Mouse (Mus musculus) T-helper 1 cell (primary cell): ENCODE data around the gene Rhox10.
"Not testable (repeated sequence)": the region's sequence is repeated elsewhere in the genome, so short reads cannot be mapped to it uniquely, and the experiment has no call there.

Experiments used
- in situ Hi-C: fragments of 300-600 bp; cut with MboI, MseI; formaldehyde crosslinking; loops from one replicate; pipeline ENCODE4 v1.15.1; 2025; ENCODE audit warnings: high pct_unique_total_duplicates

Gene Rhox10

DNA sequence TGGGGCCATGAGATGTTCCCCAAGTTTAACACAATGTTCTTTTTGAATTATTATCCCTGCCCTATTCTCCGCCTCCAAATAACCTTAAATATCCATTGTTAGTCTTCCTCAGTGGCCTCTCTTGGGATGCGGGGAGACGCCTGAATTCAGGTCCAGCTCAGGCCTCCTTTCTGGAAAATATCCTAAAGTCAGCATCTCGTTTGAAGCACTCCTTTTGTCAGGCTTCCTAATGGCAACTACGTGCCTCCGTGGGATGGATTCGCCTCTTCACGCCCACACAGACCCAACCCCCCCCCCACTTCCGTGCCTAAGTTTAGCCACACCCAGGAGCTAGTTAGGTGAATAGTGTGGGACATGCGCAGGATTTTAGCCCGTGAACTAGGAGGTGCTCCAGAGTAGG is at the start of gene Rhox10:
Gene Rhox10, plus strand, starts transcription at position 301 of the 400 bp plus-strand sequence.
- in situ Hi-C loops, result no loop called here

DNA sequence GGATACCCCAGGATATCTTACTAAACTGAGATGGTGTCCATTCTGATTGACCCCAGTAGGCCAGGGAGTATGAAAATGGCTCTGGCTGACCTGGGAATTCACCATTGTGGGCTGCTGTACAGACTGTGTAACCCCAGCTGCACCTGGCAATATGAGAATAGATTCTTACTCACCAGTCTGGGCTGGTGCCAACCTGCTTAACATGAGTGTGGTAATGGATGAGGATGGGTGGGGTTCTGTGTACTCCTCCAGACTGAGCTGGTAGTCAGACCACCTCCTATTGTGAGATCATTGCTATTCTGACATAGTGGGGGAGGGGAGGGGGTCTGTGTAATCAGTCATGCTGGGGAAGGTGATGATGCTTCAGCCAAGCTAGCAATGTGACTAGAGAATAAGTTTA is 47.7 kb upstream of the Rhox10 start, which contains the start of gene Btg1-ps1:
Gene Btg1-ps1, minus strand, starts transcription at position 219 of the 400 bp plus-strand sequence.
- in situ Hi-C loops, result not testable (repeated sequence)

DNA sequence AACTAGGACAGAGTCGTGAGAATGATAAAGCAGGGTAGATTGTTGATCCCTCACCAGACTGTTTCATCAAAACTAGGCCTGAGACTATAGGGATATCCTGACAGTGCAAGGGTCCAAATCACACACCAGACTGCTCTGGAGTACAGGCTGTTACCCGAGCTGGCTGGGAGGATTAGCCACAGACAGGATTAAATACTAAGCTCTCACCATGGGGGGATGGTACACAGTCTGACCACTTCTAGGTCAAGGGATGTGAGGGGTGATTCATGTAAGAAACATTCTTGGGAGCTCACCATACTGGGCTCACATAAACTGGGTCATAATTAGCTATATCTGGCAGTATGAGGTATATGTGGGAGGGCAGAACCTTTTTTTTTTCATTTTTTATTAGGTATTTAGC is 32.4 kb upstream of the Rhox10 start:
- in situ Hi-C loops, result no loop called here

DNA sequence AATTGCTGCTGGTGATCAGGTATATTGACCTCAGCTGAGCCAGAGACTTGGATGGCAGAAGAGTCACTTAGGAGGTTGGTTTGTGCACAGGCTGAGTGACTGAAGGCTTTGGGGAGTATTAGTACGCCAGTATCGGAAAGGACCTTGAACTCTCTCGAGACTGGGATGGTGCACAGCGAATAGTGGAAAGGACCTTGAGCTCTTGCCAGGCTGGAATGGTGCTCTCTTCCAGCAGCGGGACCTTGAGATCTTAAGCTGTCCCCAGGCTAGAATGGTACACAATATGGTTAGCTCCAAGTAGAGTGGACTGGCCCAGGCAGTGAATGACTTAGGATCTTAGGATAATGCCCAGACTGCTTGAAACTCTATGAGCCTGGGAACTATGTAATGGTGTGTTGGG is 26.6 kb upstream of the Rhox10 start:
- in situ Hi-C loops, result no loop called here

DNA sequence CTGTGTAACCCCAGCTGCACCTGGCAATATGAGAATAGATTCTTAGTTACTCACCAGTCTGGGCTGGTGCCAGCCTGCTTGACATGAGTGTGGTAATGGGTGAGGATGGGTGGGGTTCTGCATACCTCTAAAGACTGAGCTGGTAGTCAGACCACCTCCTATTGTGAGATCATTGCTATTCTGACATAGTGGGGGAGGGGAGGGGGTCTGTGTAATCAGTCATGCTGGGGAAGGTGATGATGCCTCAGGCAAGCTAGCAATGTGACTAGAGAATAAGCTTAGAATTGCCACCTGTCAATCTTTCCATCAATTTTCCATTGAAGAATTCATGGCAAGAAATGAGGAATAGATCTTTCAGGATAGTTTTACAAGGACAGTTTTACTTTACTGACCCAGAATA is 23.3 kb upstream of the Rhox10 start, which contains the start of gene Btg1-ps2:
Gene Btg1-ps2, minus strand, starts transcription at position 101 of the 400 bp plus-strand sequence.
- in situ Hi-C loops, result not testable (repeated sequence)

DNA sequence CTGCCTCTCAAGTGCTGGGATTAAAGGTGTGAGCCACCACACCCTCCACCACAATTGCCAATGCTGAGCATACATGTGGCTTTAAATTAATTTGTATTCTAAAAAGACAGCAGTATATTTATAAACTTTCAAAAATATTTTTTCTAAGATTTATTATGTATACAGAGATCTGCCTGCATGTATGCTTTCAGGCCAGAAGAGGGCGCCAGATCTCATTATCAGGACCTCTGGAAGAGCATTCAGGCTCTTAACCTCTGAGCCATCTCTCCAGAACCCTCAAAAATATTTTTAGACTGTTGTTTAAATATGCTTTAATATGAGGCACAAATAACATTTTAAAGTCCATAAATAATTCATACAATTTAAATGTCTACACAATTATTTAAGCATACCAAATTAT is 4.7 kb upstream of the Rhox10 start:
- in situ Hi-C loops, result no loop called here

DNA sequence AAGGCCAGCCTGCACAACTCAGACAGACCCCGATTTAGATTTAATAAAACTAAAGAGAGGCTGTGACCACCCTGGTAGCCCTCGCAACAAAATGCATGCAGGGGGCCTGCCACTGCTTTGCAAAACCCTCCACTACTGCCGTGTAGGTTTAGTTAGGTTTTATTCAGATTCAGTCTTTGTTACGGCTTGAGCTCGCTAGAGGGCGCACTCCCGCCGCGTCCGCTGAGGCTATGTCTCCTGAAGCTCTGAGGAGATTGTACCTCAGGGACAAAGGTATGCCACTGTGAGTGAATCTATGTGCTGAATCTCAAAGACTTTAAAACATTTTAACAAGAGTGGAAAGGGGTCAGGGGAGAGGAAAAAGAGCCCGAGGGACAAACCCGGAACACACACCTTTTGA is 18.0 kb downstream of the Rhox10 start:
- in situ Hi-C loops, result no loop called here

DNA sequence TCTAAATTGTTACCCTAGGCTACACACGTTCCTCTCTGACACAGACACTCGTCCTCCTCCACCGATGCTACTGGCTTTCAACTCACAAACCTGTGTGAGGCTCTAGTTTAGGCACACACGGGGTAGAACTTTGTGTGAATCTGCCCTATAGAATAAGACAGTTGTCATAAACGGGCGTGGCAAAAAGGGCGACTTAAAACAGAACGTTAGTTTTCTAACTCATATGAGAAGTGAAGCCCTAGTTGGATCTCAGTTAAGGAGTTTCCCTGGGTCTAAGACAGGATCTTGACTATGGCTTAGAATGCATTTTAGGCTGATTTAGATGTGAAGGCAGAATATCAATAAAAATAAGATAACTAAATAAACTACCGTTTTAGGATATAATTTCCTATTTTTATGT is 18.8 kb downstream of the Rhox10 start, which contains the start of gene Rhox11:
Gene Rhox11, minus strand, starts transcription at position 101 of the 400 bp plus-strand sequence.
- in situ Hi-C loops, result no loop called here

DNA sequence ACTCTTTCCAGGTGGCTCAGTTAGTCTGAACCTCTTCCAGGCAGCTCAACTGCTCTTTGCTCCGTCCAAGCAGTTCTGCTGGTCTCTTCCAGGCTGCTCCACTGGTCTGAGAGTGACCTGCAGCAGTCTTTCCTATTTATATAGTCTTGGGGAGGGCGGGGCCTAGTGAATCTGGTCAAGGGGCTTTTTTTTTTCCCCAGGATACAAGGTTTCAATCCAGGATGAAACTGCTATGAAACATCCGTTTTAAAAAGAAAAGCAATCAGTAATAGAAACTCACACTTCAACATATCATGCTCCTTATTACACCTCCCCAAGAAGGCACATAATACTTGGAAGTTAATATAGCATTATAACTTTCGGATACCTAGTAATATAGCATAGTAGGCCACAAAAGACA is 44.5 kb downstream of the Rhox10 start, which contains the start of gene Rhox12:
Gene Rhox12, minus strand, starts transcription at position 101 of the 400 bp plus-strand sequence.
- in situ Hi-C loops, result no loop called here

DNA sequence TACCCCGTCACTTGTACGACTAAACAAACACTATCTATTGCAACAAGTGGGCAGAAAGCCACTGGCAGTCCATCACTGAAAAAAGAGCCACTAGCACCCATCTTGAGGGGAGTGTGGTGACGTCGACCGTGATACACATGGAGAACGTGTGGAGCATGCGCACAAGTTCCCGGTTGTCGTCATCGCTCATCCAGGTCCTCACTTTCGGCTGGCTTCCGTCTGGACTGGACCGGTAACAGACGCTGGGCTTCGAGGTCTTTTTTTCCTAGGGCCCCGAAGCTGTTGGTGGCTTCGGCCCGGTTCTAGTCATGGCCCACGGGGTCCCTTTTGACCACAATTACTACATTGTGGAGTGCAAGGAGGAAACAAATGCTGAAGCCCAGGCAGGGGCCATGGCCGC is 54.7 kb downstream of the Rhox10 start, which contains the start of gene Rhox13:
Gene Rhox13, plus strand, starts transcription at position 238 of the 400 bp plus-strand sequence.
- in situ Hi-C loops, result no loop called here
